Mouse (Mus musculus) forebrain, embryonic 12.5 days (tissue): ENCODE data around the gene Abcf3. TPM values are rescaled to one million over a fixed set of nuclear protein-coding genes. Genes with fewer than 3 reads are reported as not detected.

Experiments
- ATAC-seq: fragments of 200-750 bp; cut with Nextera tagmentation; 2 replicates; pipeline ENCODE4 v1.8.0; 2017; ENCODE audit warnings: moderate TSS enrichment; ENCODE audit not compliant: low FRiP score
- H3K27ac ChIP-seq: fragments of 300-500 bp; sonication (generic); 2 replicates; pipeline ENCODE4 v1.5.1; 2016; ENCODE audit warnings: mild to moderate bottlenecking
- H3K27me3 ChIP-seq: fragments of 300-500 bp; sonication (generic); 2 replicates; pipeline ENCODE4 v1.6.1; 2016; ENCODE audit warnings: mild to moderate bottlenecking
- H3K36me3 ChIP-seq: fragments of 300-500 bp; sonication (generic); replicated peaks from 2 replicates; pipeline ENCODE4 v1.6.1; 2016; ENCODE audit warnings: mild to moderate bottlenecking
- H3K4me1 ChIP-seq: fragments of 300-500 bp; sonication (generic); 2 replicates; pipeline ENCODE4 v1.6.1; 2016
- H3K4me2 ChIP-seq: fragments of 300-500 bp; sonication (generic); 2 replicates; pipeline ENCODE4 v1.6.1; 2016; ENCODE audit warnings: mild to moderate bottlenecking, moderate library complexity
- H3K4me3 ChIP-seq: fragments of 300-500 bp; sonication (generic); replicated peaks from 2 replicates; pipeline ENCODE4 v1.5.1; 2016; ENCODE audit warnings: mild to moderate bottlenecking
- H3K9ac ChIP-seq: fragments of 300-500 bp; sonication (generic); 2 replicates; pipeline ENCODE4 v1.6.1; 2016; ENCODE audit warnings: mild to moderate bottlenecking
- H3K9me3 ChIP-seq: fragments of 300-500 bp; sonication (generic); 2 replicates; pipeline ENCODE4 v1.6.1; 2016
- WGBS: fragments of 180-500 bp; shearing (Covaris S2); methylation state at CpG from one replicate; pipeline ENCODE4 v1.1.7; 2016; 5-methylcytosine and 5-hydroxymethylcytosine counted together
- microRNA counts: library from miRNA; unstranded; fragments of <30 nt; microRNA quantifications from one replicate; lab custom pipeline; 2017
- microRNA-seq: library from miRNA; unstranded; fragments of <30 nt; microRNA quantifications from one replicate; pipeline ENCODE4, GENCODE M21; 2017
- polyA plus RNA-seq: library from polyadenylated mRNA; unstranded; fragments of >200 nt; fragmentation: Nextera tagmentation; extraction: Ambion mirVana; gene quantifications from 2 replicates; pipeline ENCODE4 v1.2.1, GENCODE M21; 2016

The Abcf3 gene
- polyA plus RNA-seq, 1 experiment from 2014 or later, result 60.9 TPM

GRCm38 (mm10) chr16:20596687-20597441 is 48.5 kb downstream of the Abcf3 start:
- no peak overlapping the region for H3K4me3 ChIP-seq
- no peak overlapping the region for H3K4me2 ChIP-seq
- no peak overlapping the region for H3K9ac ChIP-seq
- H3K4me1 ChIP-seq, result no peaks in the 10 kb centered on the region
- no peaks in the 10 kb centered on the region for H3K36me3 ChIP-seq
- 79% methylated on average over 7 of the region's 7 CpGs for WGBS
- H3K9me3 ChIP-seq, result no peaks in the 10 kb centered on the region
- ATAC-seq, result no peak
- H3K27ac ChIP-seq, result no peak overlapping the region
- H3K27me3 ChIP-seq, result peaks cover 40% of the 10 kb centered on the region

GRCm38 (mm10) chr16:20600511-20600910 is 52.1 kb downstream of the Abcf3 start:
- H3K4me3 ChIP-seq, result no peak overlapping the region
- peaks cover 6% of the 10 kb centered on the region; the same call in 1 of the 2 replicates for H3K27me3 ChIP-seq
- H3K4me1 ChIP-seq, result no peaks in the 10 kb centered on the region
- no peaks in the 10 kb centered on the region for H3K9me3 ChIP-seq
- H3K36me3 ChIP-seq, result peaks cover 19% of the 10 kb centered on the region
- 84% methylated on average over 5 of the region's 5 CpGs for WGBS
- no peak overlapping the region for H3K27ac ChIP-seq
- no peak overlapping the region for H3K4me2 ChIP-seq
- no peak overlapping the region for H3K9ac ChIP-seq
- no peak for ATAC-seq

GRCm38 (mm10) chr16:20604705-20605104 is 56.3 kb downstream of the Abcf3 start:
- Histone ChIP-seq H3K27ac (no peak overlapping the region), H3K27me3 (no peaks in the 10 kb centered on the region), H3K4me3 (no peak overlapping the region), H3K9me3 (no peaks in the 10 kb centered on the region), H3K9ac (no peak overlapping the region), H3K4me2 (no peak overlapping the region), H3K4me1 (peaks cover 14% of the 10 kb centered on the region), H3K36me3 (peaks cover 47% of the 10 kb centered on the region)
- WGBS, result 70% methylated on average over 9 of the region's 9 CpGs
- no peak for ATAC-seq

- H3K27me3 ChIP-seq, result no peaks in the 10 kb centered on the region
- WGBS, result under 1% methylated on average over 28 of the region's 28 CpGs
- H3K4me1 ChIP-seq, result peaks cover 25% of the 10 kb centered on the region
- peak overlapping the region; percentile 84 for H3K4me3 ChIP-seq
- peak overlapping the region; percentile 85 for H3K4me2 ChIP-seq
- peaks cover 26% of the 10 kb centered on the region for H3K36me3 ChIP-seq
- peak overlapping the region; percentile 88 for H3K9ac ChIP-seq
- ATAC-seq, result peak; percentile 62
- H3K9me3 ChIP-seq, result no peaks in the 10 kb centered on the region
- H3K27ac ChIP-seq, result peak overlapping the region; percentile 92
Observed at GRCm38 (mm10) chr16:20610501-20611356, 62.4 kb downstream of the Abcf3 start.

MicroRNAs within 50 kb of the gene (microRNA counts, 519-probe panel; counts per million panel counts)
- 3,997 counts per million, percentile 47 among the panel's probes with 10 or more counts for microRNA mmu-miR-1224 (lab: Ali Mortazavi, UCI)

Small RNAs within 50 kb of the gene (microRNA-seq; reads per million reads assigned to microRNA genes)
- gene Mir1224, result 6.1 reads per million, percentile 21 among the genes with 10 or more reads in this experiment

Other genes with a start within 250 kb of the Abcf3 start
- gene Parl, start 246.2 kb upstream of the Abcf3 start, polyA plus RNA-seq, result 95.5 and 100 TPM in 2 replicates
- gene Cyp2ab1, start 223.2 kb upstream of the Abcf3 start, polyA plus RNA-seq, result not detected in 2 replicates
- 102 and 120 TPM in 2 replicates for gene Abcc5, start 122.2 kb upstream of the Abcf3 start, polyA plus RNA-seq
- gene Eif2b5, start 49.8 kb upstream of the Abcf3 start, polyA plus RNA-seq, result 120 and 125 TPM in 2 replicates
- gene Dvl3, start 31.6 kb upstream of the Abcf3 start, polyA plus RNA-seq, result 43.9 and 51.2 TPM in 2 replicates
- 834 and 882 TPM in 2 replicates for gene Ap2m1, start 13.1 kb upstream of the Abcf3 start, polyA plus RNA-seq
- 2.0 and 2.8 TPM in 2 replicates for gene Vwa5b2, start 40.9 kb downstream of the Abcf3 start, polyA plus RNA-seq
- gene Eef1akmt4, start 63.0 kb downstream of the Abcf3 start, polyA plus RNA-seq, result 18.9 and 22.5 TPM in 2 replicates
- not detected in 2 replicates for gene Gm49333, start 63.0 kb downstream of the Abcf3 start, polyA plus RNA-seq
- 40.1 and 41.5 TPM in 2 replicates for gene Alg3, start 63.2 kb downstream of the Abcf3 start, polyA plus RNA-seq
- 7.4 and 7.9 TPM in 2 replicates for gene Camk2n2, start 72.7 kb downstream of the Abcf3 start, polyA plus RNA-seq
- gene Ece2, start 81.3 kb downstream of the Abcf3 start, polyA plus RNA-seq, result 7.2 and 8.5 TPM in 2 replicates
- 445 and 466 TPM in 2 replicates for gene Psmd2, start 103.1 kb downstream of the Abcf3 start, polyA plus RNA-seq
- 190 and 211 TPM in 2 replicates for gene Eif4g1, start 119.7 kb downstream of the Abcf3 start, polyA plus RNA-seq
- gene Fam131a, start 144.7 kb downstream of the Abcf3 start, polyA plus RNA-seq, result 21.9 and 25.6 TPM in 2 replicates
- gene Polr2h, start 169.1 kb downstream of the Abcf3 start, polyA plus RNA-seq, result 85.7 and 94.0 TPM in 2 replicates
- 18.8 and 23.5 TPM in 2 replicates for gene Clcn2, start 169.2 kb downstream of the Abcf3 start, polyA plus RNA-seq
- 2.1 and 2.9 TPM in 2 replicates for gene Chrd, start 184.6 kb downstream of the Abcf3 start, polyA plus RNA-seq
- gene Thpo, start 185.9 kb downstream of the Abcf3 start, polyA plus RNA-seq, result 0.36 and 0.79 TPM in 2 replicates